Mouse (Mus musculus): Measurements from ENCODE around the gene Rab11b. TPM values are rescaled to one million over a fixed set of nuclear protein-coding genes. Genes with fewer than 3 reads are reported as not detected.

The Rab11b gene
- polyA plus RNA-seq, 1 experiment from 2014 or later, result 504 TPM

DNA sequence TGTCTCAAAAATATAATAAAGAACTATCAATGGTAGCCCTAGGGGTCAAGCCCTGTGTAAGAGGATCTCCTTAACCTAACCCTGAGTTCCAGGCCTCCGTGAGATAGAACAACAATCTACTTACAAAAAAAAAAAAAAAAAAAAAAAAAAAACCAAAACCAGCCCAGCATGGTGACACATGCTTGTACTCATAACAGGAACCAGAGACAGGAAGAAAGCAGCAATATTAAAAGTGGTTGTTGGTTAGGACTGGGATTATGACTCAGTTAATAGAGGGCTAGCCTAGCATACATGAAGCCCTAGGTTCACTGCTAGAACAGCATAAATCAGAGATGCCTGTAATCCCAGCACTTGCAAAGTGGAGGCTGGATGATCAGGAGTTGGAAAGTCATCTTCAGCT lies 58.2 kb downstream of the Rab11b start:
- Histone ChIP-seq H3K4me3 (no peak overlapping the region), H3K27ac (replicated peaks) (no peak overlapping the region), H3K4me2 (no peak overlapping the region), H3K9ac (no peak overlapping the region), H3K4me1 (replicated peaks) (no peaks in the 10 kb centered on the region), H3K36me3 (peaks cover 66% of the 10 kb centered on the region), H3K27me3 (no peaks in the 10 kb centered on the region), H3K9me3 (no peaks in the 10 kb centered on the region)
- no peak for ATAC-seq (ENCODE audit: low read depth)
- WGBS, result 89% methylated on average over 1 of the region's 1 CpGs

DNA sequence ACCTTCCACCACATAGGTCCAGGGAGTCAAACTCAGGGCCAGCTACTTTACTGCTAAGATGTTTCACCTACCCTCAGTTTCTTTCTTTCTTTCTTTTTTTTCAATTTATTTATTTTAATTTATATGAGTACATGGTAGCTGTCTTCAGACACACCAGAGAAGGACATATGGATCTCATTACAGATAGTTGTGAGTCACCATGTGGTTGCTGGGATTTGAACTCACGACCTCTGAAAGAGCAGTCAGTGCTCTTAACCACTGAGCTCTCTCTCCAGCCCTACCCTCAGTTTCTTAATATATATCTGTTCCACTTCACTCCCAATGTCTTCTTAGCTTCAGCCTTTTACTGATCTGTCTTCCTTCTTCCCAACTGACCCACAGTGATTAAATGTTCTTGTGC lies 64.9 kb downstream of the Rab11b start:
- no peak overlapping the region for H3K4me3 ChIP-seq
- no peak overlapping the region for H3K4me2 ChIP-seq
- no peak overlapping the region for H3K9ac ChIP-seq
- ATAC-seq (ENCODE audit: low read depth), result no peak
- no peaks in the 10 kb centered on the region for H3K4me1 ChIP-seq (replicated peaks)
- H3K9me3 ChIP-seq, result no peaks in the 10 kb centered on the region
- 87% methylated on average over 1 of the region's 1 CpGs for WGBS
- no peaks in the 10 kb centered on the region for H3K27me3 ChIP-seq
- peaks cover 78% of the 10 kb centered on the region for H3K36me3 ChIP-seq
- no peak overlapping the region for H3K27ac ChIP-seq (replicated peaks)

Other genes with a start within 250 kb of the Rab11b start
- gene Adamts10, start 236.3 kb downstream of the Rab11b start, polyA plus RNA-seq (2015; fragmentation: Nextera tagmentation; extraction: Ambion mirVana), result 45.7 and 54.9 TPM in 2 replicates
- 3.4 and 3.7 TPM in 2 replicates for gene Myo1f, start 204.8 kb downstream of the Rab11b start, polyA plus RNA-seq (2015; fragmentation: Nextera tagmentation; extraction: Ambion mirVana)
- gene Zfp414, start 131.4 kb downstream of the Rab11b start, polyA plus RNA-seq (2015; fragmentation: Nextera tagmentation; extraction: Ambion mirVana), result 52.2 and 59.8 TPM in 2 replicates
- 0.36 and 0.80 TPM in 2 replicates for gene Pram1, start 122.5 kb downstream of the Rab11b start, polyA plus RNA-seq (2015; fragmentation: Nextera tagmentation; extraction: Ambion mirVana)
- 227 and 230 TPM in 2 replicates for gene Hnrnpm, start 73.7 kb downstream of the Rab11b start, polyA plus RNA-seq (2015; fragmentation: Nextera tagmentation; extraction: Ambion mirVana)
- 68.2 and 74.9 TPM in 2 replicates for gene March2, start 41.9 kb downstream of the Rab11b start, polyA plus RNA-seq (2015; fragmentation: Nextera tagmentation; extraction: Ambion mirVana)
- 22.8 and 24.5 TPM in 2 replicates for gene Angptl4, start 21.3 kb upstream of the Rab11b start, polyA plus RNA-seq (2015; fragmentation: Nextera tagmentation; extraction: Ambion mirVana)
- 36.2 and 40.3 TPM in 2 replicates for gene Kank3, start 50.0 kb upstream of the Rab11b start, polyA plus RNA-seq (2015; fragmentation: Nextera tagmentation; extraction: Ambion mirVana)
- 530 and 625 TPM in 2 replicates for gene Rps28, start 64.0 kb upstream of the Rab11b start, polyA plus RNA-seq (2015; fragmentation: Nextera tagmentation; extraction: Ambion mirVana)
- gene Ndufa7, start 64.0 kb upstream of the Rab11b start, polyA plus RNA-seq (2015; fragmentation: Nextera tagmentation; extraction: Ambion mirVana), result 558 and 559 TPM in 2 replicates
- gene Cd320, start 82.6 kb upstream of the Rab11b start, polyA plus RNA-seq (2015; fragmentation: Nextera tagmentation; extraction: Ambion mirVana), result 52.7 and 57.4 TPM in 2 replicates
- gene Gm7029, start 113.3 kb upstream of the Rab11b start, polyA plus RNA-seq (2015; fragmentation: Nextera tagmentation; extraction: Ambion mirVana), result not detected in 2 replicates
- 1.2 and 2.5 TPM in 2 replicates for gene Kifc1, start 130.1 kb upstream of the Rab11b start, polyA plus RNA-seq (2015; fragmentation: Nextera tagmentation; extraction: Ambion mirVana)
- gene Platr17, start 144.6 kb upstream of the Rab11b start, polyA plus RNA-seq (2015; fragmentation: Nextera tagmentation; extraction: Ambion mirVana), result 0.43 TPM in 1 of 2 replicates, not detected in the other
- 51.0 TPM in 2 replicates for gene Daxx, start 148.9 kb upstream of the Rab11b start, polyA plus RNA-seq (2015; fragmentation: Nextera tagmentation; extraction: Ambion mirVana)
- gene Tapbp, start 155.4 kb upstream of the Rab11b start, polyA plus RNA-seq (2015; fragmentation: Nextera tagmentation; extraction: Ambion mirVana), result 30.4 and 31.1 TPM in 2 replicates
- gene Zbtb22, start 155.4 kb upstream of the Rab11b start, polyA plus RNA-seq (2015; fragmentation: Nextera tagmentation; extraction: Ambion mirVana), result 17.3 and 17.7 TPM in 2 replicates
- 59.5 and 64.7 TPM in 2 replicates for gene Rgl2, start 169.0 kb upstream of the Rab11b start, polyA plus RNA-seq (2015; fragmentation: Nextera tagmentation; extraction: Ambion mirVana)
- gene Pfdn6, start 179.8 kb upstream of the Rab11b start, polyA plus RNA-seq (2015; fragmentation: Nextera tagmentation; extraction: Ambion mirVana), result 178 and 182 TPM in 2 replicates
- 26.9 and 27.6 TPM in 2 replicates for gene Wdr46, start 180.1 kb upstream of the Rab11b start, polyA plus RNA-seq (2015; fragmentation: Nextera tagmentation; extraction: Ambion mirVana)
- 10.8 and 11.7 TPM in 2 replicates for gene B3galt4, start 191.0 kb upstream of the Rab11b start, polyA plus RNA-seq (2015; fragmentation: Nextera tagmentation; extraction: Ambion mirVana)
- gene Vps52, start 195.3 kb upstream of the Rab11b start, polyA plus RNA-seq (2015; fragmentation: Nextera tagmentation; extraction: Ambion mirVana), result 63.5 and 67.5 TPM in 2 replicates
- 912 and 939 TPM in 2 replicates for gene Rps18, start 195.5 kb upstream of the Rab11b start, polyA plus RNA-seq (2015; fragmentation: Nextera tagmentation; extraction: Ambion mirVana)
- 11.9 and 13.3 TPM in 2 replicates for gene H2-K1, start 239.8 kb upstream of the Rab11b start, polyA plus RNA-seq (2015; fragmentation: Nextera tagmentation; extraction: Ambion mirVana)